Mouse (Mus musculus) erythroblast, embryonic 14.5 days (primary cell): Measurements from ENCODE around the gene Pigl.

Source experiments
- GATA1 ChIP-seq: IDR thresholded peaks from 2 replicates; pipeline ENCODE4 v1.6.1; 2012; ENCODE audit warnings: low read length, inconsistent platforms, mixed read lengths
- TAL1 ChIP-seq: IDR thresholded peaks from 3 replicates; pipeline ENCODE4 v1.6.1; 2012; ENCODE audit warnings: low read length, inconsistent platforms, mixed read lengths

GRCm38 (mm10) chr11:62507683-62508082, 49.4 kb downstream of the Pigl start:
- TF ChIP-seq GATA1 (no peak), TAL1 (no peak)
